Mouse (Mus musculus) megakaryocyte, embryonic 14.5 days (primary cell): ENCODE measurements at regions not wholly inside any gene's neighbourhood (a gene's known extent, or its start where the extent isn't known, plus 50 kb on each side); places are given as distances from the start of the nearest gene placed in this dataset.

Experiments
- FLI1 ChIP-seq: IDR thresholded peaks from 2 replicates; pipeline ENCODE4 v1.6.1; 2012; ENCODE audit warnings: low read length, inconsistent platforms, mixed read lengths
- GATA1 ChIP-seq: IDR thresholded peaks from 3 replicates; pipeline ENCODE4 v1.6.1; 2012; ENCODE audit warnings: mixed read lengths, low read length, inconsistent platforms, borderline replicate concordance

GRCm38 (mm10) chr10:97265959-97266517 lies 213.4 kb upstream of the Dcn start:
- no peak for TF ChIP-seq GATA1
- no peak for TF ChIP-seq FLI1
